Mouse (Mus musculus): ENCODE results near the gene Unc45b. TPM values are rescaled to one million over a fixed set of nuclear protein-coding genes. Genes with fewer than 3 reads are reported as not detected.
A peak's percentile ranks its signal among the peaks of the same experiment; 100 is the strongest.
"Not testable (repeated sequence)": the region's sequence is repeated elsewhere in the genome, so short reads cannot be mapped to it uniquely, and the experiment has no call there.

Unc45b gene
- polyA plus RNA-seq, 1 experiment from 2014 or later, result 7.3 TPM

DNA sequence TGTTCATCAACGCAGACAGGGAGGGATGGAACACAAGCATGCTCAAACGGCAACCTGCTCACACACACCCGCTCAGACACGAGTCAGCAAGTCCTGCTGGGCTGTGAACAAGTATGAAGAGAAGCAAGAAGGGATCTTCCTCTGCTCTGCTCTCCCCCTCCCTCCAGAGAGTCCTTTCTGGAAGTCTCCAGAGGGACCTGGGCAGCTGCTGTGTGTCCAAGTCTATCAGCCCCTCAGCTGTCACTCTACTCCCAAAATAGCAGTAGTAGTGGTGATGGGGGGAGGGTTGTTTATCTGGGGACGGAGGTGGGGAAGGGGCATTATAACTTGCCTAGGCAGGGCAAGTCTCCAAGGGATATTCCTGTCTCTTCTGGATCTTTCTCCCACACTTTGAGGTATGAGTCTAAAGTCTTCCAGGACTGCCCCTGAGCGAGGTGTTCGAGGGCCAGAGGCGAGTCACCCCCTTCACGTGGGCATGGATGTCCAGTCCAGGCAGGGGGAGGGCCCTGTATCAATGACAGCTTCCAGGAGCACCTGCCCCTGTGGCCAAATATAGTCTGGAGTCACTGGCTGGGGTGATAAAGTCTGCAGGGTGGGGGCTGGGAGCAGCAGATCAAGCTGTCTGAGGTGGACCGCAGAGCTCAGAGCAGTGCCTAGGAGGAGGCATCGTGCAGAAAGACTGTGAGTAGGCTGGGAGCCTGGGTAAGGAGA, 484 bp downstream of the Unc45b start:
- Histone ChIP-seq H3K9me3 (ENCODE audit: low read length) (no peaks in the 10 kb centered on the region), H3K36me3 (ENCODE audit: insufficient read depth, low read length) (peaks cover 9% of the 10 kb centered on the region; the same call in 1 of the 2 replicates), H3K9ac (replicated peaks; ENCODE audit: low read length) (0 out of 2 replicates have a peak overlapping the region, but pooled peaks have one; percentile 28), H3K4me3 (ENCODE audit: low read length) (no peak overlapping the region), H3K4me2 (replicated peaks; ENCODE audit: low read depth, low read length) (no peak overlapping the region), H3K27ac (ENCODE audit: low read length) (no peak overlapping the region), H3K27me3 (ENCODE audit: insufficient read depth, low read length) (peaks cover 10% of the 10 kb centered on the region), H3K4me1 (ENCODE audit: insufficient read depth, low read length) (peaks cover 11% of the 10 kb centered on the region)
- no peak for ATAC-seq (ENCODE audit: low FRiP score, low TSS enrichment)
- WGBS, result 73% methylated on average over 11 of the region's 11 CpGs

- H3K4me3 ChIP-seq (ENCODE audit: low read length), result no peak overlapping the region
- peak; percentile 41; the same call in 1 of the 2 replicates for ATAC-seq (ENCODE audit: low FRiP score, low TSS enrichment)
Observed at GRCm38 (mm10) chr11:82914711-82915352, 4.5 kb downstream of the Unc45b start.

DNA sequence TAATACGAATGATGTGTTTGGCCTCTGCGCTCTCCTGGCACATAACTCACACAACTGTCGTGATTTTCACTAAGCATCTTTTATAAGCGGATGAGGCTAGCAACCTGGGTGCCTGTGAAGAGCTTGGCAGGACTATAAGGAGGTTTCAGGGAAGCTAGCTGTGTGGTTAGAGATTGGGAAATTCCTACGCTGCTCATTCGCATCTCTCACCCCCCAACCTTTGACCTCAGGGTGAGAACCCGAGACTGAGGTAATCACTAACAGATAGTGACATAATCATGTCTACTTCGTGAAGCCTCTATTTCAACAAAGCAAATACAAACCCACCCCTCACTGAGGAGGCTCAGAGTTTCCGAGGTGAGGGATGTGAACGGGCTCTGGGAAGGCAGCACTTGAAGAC, 10.4 kb downstream of the Unc45b start:
- Histone ChIP-seq H3K4me2 (replicated peaks; ENCODE audit: low read depth, low read length) (no peak overlapping the region), H3K4me1 (ENCODE audit: insufficient read depth, low read length) (no peaks in the 10 kb centered on the region), H3K4me3 (ENCODE audit: low read length) (no peak overlapping the region), H3K36me3 (ENCODE audit: insufficient read depth, low read length) (no peaks in the 10 kb centered on the region), H3K27me3 (ENCODE audit: insufficient read depth, low read length) (peaks cover 4% of the 10 kb centered on the region; the same call in 1 of the 2 replicates), H3K9me3 (ENCODE audit: low read length) (no peaks in the 10 kb centered on the region), H3K27ac (ENCODE audit: low read length) (no peak overlapping the region), H3K9ac (replicated peaks; ENCODE audit: low read length) (no peak overlapping the region)
- ATAC-seq (ENCODE audit: low FRiP score, low TSS enrichment), result no peak
- WGBS, result 56% methylated on average over 10 of the region's 10 CpGs

More at GRCm38 (mm10) chr11:82914711-82915352, 4.5 kb downstream of the Unc45b start:
- no peaks in the 10 kb centered on the region for H3K9me3 ChIP-seq (ENCODE audit: low read length)
- H3K4me2 ChIP-seq (replicated peaks; ENCODE audit: low read depth, low read length), result peak overlapping the region; percentile 36
- no peaks in the 10 kb centered on the region for H3K4me1 ChIP-seq (ENCODE audit: insufficient read depth, low read length)
- H3K36me3 ChIP-seq (ENCODE audit: insufficient read depth, low read length), result no peaks in the 10 kb centered on the region
- WGBS, result 11% methylated on average over 16 of the region's 16 CpGs
- no peak overlapping the region for H3K27ac ChIP-seq (ENCODE audit: low read length)
- no peak overlapping the region for H3K9ac ChIP-seq (replicated peaks; ENCODE audit: low read length)
- peaks cover 10% of the 10 kb centered on the region for H3K27me3 ChIP-seq (ENCODE audit: insufficient read depth, low read length)

GRCm38 (mm10) chr11:82921691-82922090, 11.3 kb downstream of the Unc45b start:
- WGBS, result 64% methylated on average over 4 of the region's 4 CpGs
- Histone ChIP-seq H3K27me3 (ENCODE audit: insufficient read depth, low read length) (peaks cover 4% of the 10 kb centered on the region; the same call in 1 of the 2 replicates), H3K36me3 (ENCODE audit: insufficient read depth, low read length) (no peaks in the 10 kb centered on the region), H3K4me2 (replicated peaks; ENCODE audit: low read depth, low read length) (no peak overlapping the region), H3K9ac (replicated peaks; ENCODE audit: low read length) (no peak overlapping the region), H3K4me3 (ENCODE audit: low read length) (no peak overlapping the region), H3K27ac (ENCODE audit: low read length) (no peak overlapping the region), H3K9me3 (ENCODE audit: low read length) (no peaks in the 10 kb centered on the region), H3K4me1 (ENCODE audit: insufficient read depth, low read length) (no peaks in the 10 kb centered on the region)
- ATAC-seq (ENCODE audit: low FRiP score, low TSS enrichment), result no peak

GRCm38 (mm10) chr11:82923910-82924309, 13.6 kb downstream of the Unc45b start:
- not testable (repeated sequence) for H3K4me1 ChIP-seq (ENCODE audit: insufficient read depth, low read length); H3K9me3 ChIP-seq (ENCODE audit: low read length); H3K9ac ChIP-seq (replicated peaks; ENCODE audit: low read length); H3K4me2 ChIP-seq (replicated peaks; ENCODE audit: low read depth, low read length); ATAC-seq (ENCODE audit: low FRiP score, low TSS enrichment); H3K27ac ChIP-seq (ENCODE audit: low read length); H3K36me3 ChIP-seq (ENCODE audit: insufficient read depth, low read length); H3K4me3 ChIP-seq (ENCODE audit: low read length)
- 76% methylated on average over 6 of the region's 6 CpGs for WGBS
- H3K27me3 ChIP-seq (ENCODE audit: insufficient read depth, low read length), result peaks cover 18% of the 10 kb centered on the region

- Histone ChIP-seq H3K9me3 (ENCODE audit: low read length) (no peaks in the 10 kb centered on the region), H3K4me2 (replicated peaks; ENCODE audit: low read depth, low read length) (no peak overlapping the region), H3K36me3 (ENCODE audit: insufficient read depth, low read length) (no peaks in the 10 kb centered on the region), H3K27me3 (ENCODE audit: insufficient read depth, low read length) (peaks cover 34% of the 10 kb centered on the region), H3K9ac (replicated peaks; ENCODE audit: low read length) (no peak overlapping the region), H3K4me1 (ENCODE audit: insufficient read depth, low read length) (peaks cover 6% of the 10 kb centered on the region), H3K4me3 (ENCODE audit: low read length) (no peak overlapping the region), H3K27ac (ENCODE audit: low read length) (no peak overlapping the region)
- 29% methylated on average over 20 of the region's 20 CpGs for WGBS
- ATAC-seq (ENCODE audit: low FRiP score, low TSS enrichment), result peak; percentile 54; the same call in 1 of the 2 replicates
Observed at GRCm38 (mm10) chr11:82928897-82929632, 18.7 kb downstream of the Unc45b start.

- no peak overlapping the region for H3K9ac ChIP-seq (replicated peaks; ENCODE audit: low read length)
- 57% methylated on average over 3 of the region's 3 CpGs for WGBS
- H3K4me3 ChIP-seq (ENCODE audit: low read length), result no peak overlapping the region
- H3K27ac ChIP-seq (ENCODE audit: low read length), result no peak overlapping the region
- H3K4me1 ChIP-seq (ENCODE audit: insufficient read depth, low read length), result peaks cover 6% of the 10 kb centered on the region
- H3K4me2 ChIP-seq (replicated peaks; ENCODE audit: low read depth, low read length), result no peak overlapping the region
- H3K27me3 ChIP-seq (ENCODE audit: insufficient read depth, low read length), result peaks cover 39% of the 10 kb centered on the region
- no peaks in the 10 kb centered on the region for H3K36me3 ChIP-seq (ENCODE audit: insufficient read depth, low read length)
- ATAC-seq (ENCODE audit: low FRiP score, low TSS enrichment), result no peak
- H3K9me3 ChIP-seq (ENCODE audit: low read length), result no peaks in the 10 kb centered on the region
Observed at GRCm38 (mm10) chr11:82929633-82929950, 19.2 kb downstream of the Unc45b start.

GRCm38 (mm10) chr11:82930391-82930955, 20.1 kb downstream of the Unc45b start:
- not testable (repeated sequence) for H3K4me1 ChIP-seq (ENCODE audit: insufficient read depth, low read length); ATAC-seq (ENCODE audit: low FRiP score, low TSS enrichment); H3K36me3 ChIP-seq (ENCODE audit: insufficient read depth, low read length); H3K9me3 ChIP-seq (ENCODE audit: low read length); H3K27ac ChIP-seq (ENCODE audit: low read length)
- Histone ChIP-seq H3K4me2 (replicated peaks; ENCODE audit: low read depth, low read length) (peak overlapping the region; percentile 76), H3K9ac (replicated peaks; ENCODE audit: low read length) (peak overlapping the region; percentile 35; the same call in 1 of the 2 replicates), H3K4me3 (ENCODE audit: low read length) (peak overlapping the region; percentile 54), H3K27me3 (ENCODE audit: insufficient read depth, low read length) (peaks cover 45% of the 10 kb centered on the region)
- WGBS, result under 1% methylated on average over 61 of the region's 85 CpGs

DNA sequence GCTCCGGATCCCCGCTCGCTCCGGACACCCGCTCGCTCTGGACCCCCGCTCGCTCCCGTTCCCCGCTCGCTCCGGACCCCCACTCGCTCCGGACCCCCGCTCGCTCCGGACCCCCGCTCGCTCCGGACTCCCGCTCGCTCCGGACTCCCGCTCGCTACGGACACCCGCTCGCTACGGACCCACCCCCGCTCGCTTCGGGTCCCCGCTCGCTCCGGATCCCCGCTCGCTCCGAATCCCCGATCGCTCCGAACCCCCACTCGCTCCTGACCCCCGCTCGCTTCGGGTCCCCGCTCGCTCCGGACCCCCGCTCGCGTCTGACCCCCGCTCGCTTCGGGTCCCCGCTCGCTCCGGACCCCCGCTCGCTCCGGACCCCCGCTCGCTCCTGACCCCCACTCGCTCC, 20.8 kb downstream of the Unc45b start:
- not testable (repeated sequence) for H3K4me1 ChIP-seq (ENCODE audit: insufficient read depth, low read length); ATAC-seq (ENCODE audit: low FRiP score, low TSS enrichment); H3K27ac ChIP-seq (ENCODE audit: low read length); H3K36me3 ChIP-seq (ENCODE audit: insufficient read depth, low read length); H3K9me3 ChIP-seq (ENCODE audit: low read length)
- Histone ChIP-seq H3K4me2 (replicated peaks; ENCODE audit: low read depth, low read length) (peak overlapping the region; percentile 76), H3K27me3 (ENCODE audit: insufficient read depth, low read length) (peaks cover 52% of the 10 kb centered on the region), H3K4me3 (ENCODE audit: low read length) (peak overlapping the region; percentile 54), H3K9ac (replicated peaks; ENCODE audit: low read length) (peak overlapping the region; percentile 58)
- 1% methylated on average over 31 of the region's 63 CpGs for WGBS

All from kidney, embryonic 16.5 days (tissue).